Comparison of ENCODE assay signal across 19 mouse cellular contexts in the genomic region with DNA sequence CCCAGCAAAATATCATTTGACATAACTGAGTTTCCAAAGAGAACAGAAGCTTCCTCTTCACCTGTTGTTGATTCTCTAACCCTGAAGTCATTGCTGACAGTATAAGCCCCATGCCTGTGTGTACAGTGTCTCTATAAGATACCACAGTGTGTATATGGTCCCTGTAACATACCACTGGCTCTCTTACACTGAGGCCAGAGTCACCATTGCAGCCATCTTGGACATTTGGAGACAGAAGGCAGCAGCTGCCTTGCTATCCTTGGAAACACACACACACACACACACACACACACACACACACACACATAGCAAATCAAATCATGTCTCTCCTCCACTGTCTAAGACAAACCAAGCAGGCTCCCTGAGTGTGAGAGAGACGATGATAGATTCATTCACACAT.
DNase-seq lines count a peak whose midpoint lies in the region; ATAC-seq and TF ChIP-seq lines count a peak whose summit lies in the region.
"Had no signal": no experiment of that assay in that cellular context is flagged by ENCODE, and none has a peak within 500 bp of the region (broad histone marks: within the 10 kb centered on the region; RNA-seq: fewer than 3 reads in every experiment).

No protein-coding gene starts in this region.

- peaks cover 28% of the 10 kb centered on the region for H3K4me1 ChIP-seq in embryonic facial prominence, embryonic 10.5 days
- peaks cover 26% of the 10 kb centered on the region for H3K4me1 ChIP-seq in embryonic facial prominence, embryonic 15.5 days
- H3K4me1 ChIP-seq in neural tube, embryonic 15.5 days: peaks cover 13% of the 10 kb centered on the region
- 0 out of 2 replicates have a peak, but pooled peaks cover 3% of the 10 kb centered on the region for H3K4me1 ChIP-seq in forebrain, embryonic 11.5 days (replicated peaks; ENCODE audit: control insufficient read depth, insufficient read depth, low read length)

- peak overlapping the region; percentile 70 for H3K27ac ChIP-seq in layer of hippocampus, adult 2 months
- peak overlapping the region; percentile 27; the same call in 1 of the 2 replicates for H3K27ac ChIP-seq in embryonic facial prominence, embryonic 10.5 days (replicated peaks)
- H3K27ac ChIP-seq in embryonic facial prominence, embryonic 15.5 days (replicated peaks): peak overlapping the region; percentile 61; the same call in 1 of the 2 replicates
- 0 out of 2 replicates have a peak overlapping the region, but pooled peaks have one; percentile 18 for H3K27ac ChIP-seq in neural tube, embryonic 15.5 days (replicated peaks)
- no peak overlapping the region for H3K27ac ChIP-seq in forebrain, embryonic 11.5 days (ENCODE audit: low read depth, low read length)
- H3K27ac ChIP-seq: gastrocnemius, adult 2 months had no signal

- H3K27me3 ChIP-seq in embryonic facial prominence, embryonic 10.5 days (replicated peaks; ENCODE audit: low read depth, poor library complexity, severe bottlenecking): 0 out of 2 replicates have a peak, but pooled peaks cover 11% of the 10 kb centered on the region
- H3K27me3 ChIP-seq in embryonic facial prominence, embryonic 15.5 days: no peaks in the 10 kb centered on the region
- H3K27me3 ChIP-seq in neural tube, embryonic 15.5 days (replicated peaks): no peaks in the 10 kb centered on the region
- no peaks in the 10 kb centered on the region for H3K27me3 ChIP-seq in forebrain, embryonic 11.5 days (ENCODE audit: control insufficient read depth, insufficient read depth, low read length)
- H3K27me3 ChIP-seq: CH12.LX; forebrain, embryonic 13.5 days; heart, embryonic 12.5 days; Patski had no signal

- H3K4me3 ChIP-seq in layer of hippocampus, adult 2 months: no peak overlapping the region
- H3K4me3 ChIP-seq in embryonic facial prominence, embryonic 10.5 days: no peak overlapping the region
- H3K4me3 ChIP-seq in embryonic facial prominence, embryonic 15.5 days (replicated peaks): no peak overlapping the region
- H3K4me3 ChIP-seq in neural tube, embryonic 15.5 days (replicated peaks): no peak overlapping the region
- H3K4me3 ChIP-seq in forebrain, embryonic 11.5 days (ENCODE audit: low read depth, low read length): no peak overlapping the region
- H3K4me3 ChIP-seq: forebrain, embryonic 13.5 days; gastrocnemius, adult 2 months; heart, embryonic 12.5 days had no signal

- no peaks in the 10 kb centered on the region for H3K9me3 ChIP-seq in embryonic facial prominence, embryonic 10.5 days
- no peaks in the 10 kb centered on the region for H3K9me3 ChIP-seq in embryonic facial prominence, embryonic 15.5 days (replicated peaks)
- no peaks in the 10 kb centered on the region for H3K9me3 ChIP-seq in neural tube, embryonic 15.5 days (replicated peaks)
- H3K9me3 ChIP-seq in forebrain, embryonic 11.5 days (ENCODE audit: control insufficient read depth, low read length): no peaks in the 10 kb centered on the region
- H3K9me3 ChIP-seq: forebrain, embryonic 13.5 days; heart, embryonic 12.5 days had no signal

- ATAC-seq in embryonic facial prominence, embryonic 15.5 days (ENCODE audit: insufficient number of reproducible peaks, low FRiP score, low TSS enrichment, low read depth): no peak
- no peak for ATAC-seq in neural tube, embryonic 15.5 days (ENCODE audit: low FRiP score)
- no peak for ATAC-seq in forebrain, embryonic 11.5 days (replicated peaks; ENCODE audit: low FRiP score)
- ATAC-seq: activated CD4-positive, CD25-positive, alpha-beta regulatory T cell, adult 4 months; forebrain, embryonic 13.5 days; hindbrain, embryonic 16.5 days; inflammation-experienced regulatory T-cells, adult 6 months; Patski had no signal

- no peak overlapping the region for H3K4me2 ChIP-seq in embryonic facial prominence, embryonic 15.5 days (replicated peaks)
- H3K4me2 ChIP-seq in neural tube, embryonic 15.5 days: no peak overlapping the region
- no peak overlapping the region for H3K4me2 ChIP-seq in forebrain, embryonic 11.5 days (ENCODE audit: low read depth, low read length, severe bottlenecking)
- H3K4me2 ChIP-seq: forebrain, embryonic 13.5 days; heart, embryonic 12.5 days had no signal

- 78% methylated on average over 1 of the region's 1 CpGs for WGBS in embryonic facial prominence, embryonic 10.5 days
- WGBS in embryonic facial prominence, embryonic 15.5 days: 50% methylated on average over 1 of the region's 1 CpGs
- WGBS in neural tube, embryonic 15.5 days: 33% methylated on average over 1 of the region's 1 CpGs
- 71% methylated on average over 1 of the region's 1 CpGs for WGBS in forebrain, embryonic 11.5 days

- no peaks in the 10 kb centered on the region for H3K36me3 ChIP-seq in embryonic facial prominence, embryonic 10.5 days (replicated peaks)
- H3K36me3 ChIP-seq in embryonic facial prominence, embryonic 15.5 days: no peaks in the 10 kb centered on the region
- H3K36me3 ChIP-seq in neural tube, embryonic 15.5 days: no peaks in the 10 kb centered on the region
- H3K36me3 ChIP-seq in forebrain, embryonic 11.5 days (ENCODE audit: control insufficient read depth, insufficient read depth, low read length): no peaks in the 10 kb centered on the region
- H3K36me3 ChIP-seq: heart, embryonic 12.5 days had no signal

- DNase-seq in layer of hippocampus, adult 2 months (ENCODE audit: low spot score in 2 of 2): no peak
- no peak for DNase-seq in layer of hippocampus, postnatal 14 days (ENCODE audit: low spot score in 2 of 2)
- DNase-seq in embryonic facial prominence, embryonic 10.5 days (ENCODE audit: low spot score): no peak
- no peak for DNase-seq in cerebellum, postnatal 4 days (ENCODE audit: low spot score in 2 of 2)
- DNase-seq in forebrain, embryonic 11.5 days (ENCODE audit: low spot score): no peak
- DNase-seq: adrenal gland, postnatal 14 days; cerebellum, adult 2 months; cerebellum, postnatal 14 days; gastrocnemius, adult 2 months; gastrocnemius, postnatal 25 days had no signal

- TF ChIP-seq CTCF in layer of hippocampus, adult 2 months (conservative IDR thresholded peaks at IDR 0.05): no peak

- H3K9ac ChIP-seq in embryonic facial prominence, embryonic 15.5 days: no peak overlapping the region
- H3K9ac ChIP-seq in neural tube, embryonic 15.5 days (replicated peaks): no peak overlapping the region
- no peak overlapping the region for H3K9ac ChIP-seq in forebrain, embryonic 11.5 days (ENCODE audit: low read length)
- H3K9ac ChIP-seq: forebrain, embryonic 13.5 days; heart, embryonic 12.5 days had no signal
